Mouse (Mus musculus) T-helper 2 cell (primary cell): ENCODE measurements around the gene Gm8914.

ENCODE experiments used
- in situ Hi-C: fragments of 300-600 bp; cut with MboI, MseI; formaldehyde crosslinking; loops from one replicate; pipeline ENCODE4 v1.15.1; 2025; ENCODE audit warnings: high pct_unique_total_duplicates

The Gm8914 gene

GRCm38 (mm10) chrX:91479826-91480225 is at the start of gene Gm8914:
Gm8914 (plus strand) TSS chrX:91480126.
- in situ Hi-C loops = loop anchor here (10.0 kb wide), 1 partner anchor 445 kb away; no protein-coding TSS in a partner anchor
